Mouse (Mus musculus): Measurements from ENCODE around the gene Ube2e3. TPM values are rescaled to one million over a fixed set of nuclear protein-coding genes. Genes with fewer than 3 reads are reported as not detected.

Gene Ube2e3
- total RNA-seq, 2 experiments from 2014 or later, result 36.8 to 69.7 TPM

DNA sequence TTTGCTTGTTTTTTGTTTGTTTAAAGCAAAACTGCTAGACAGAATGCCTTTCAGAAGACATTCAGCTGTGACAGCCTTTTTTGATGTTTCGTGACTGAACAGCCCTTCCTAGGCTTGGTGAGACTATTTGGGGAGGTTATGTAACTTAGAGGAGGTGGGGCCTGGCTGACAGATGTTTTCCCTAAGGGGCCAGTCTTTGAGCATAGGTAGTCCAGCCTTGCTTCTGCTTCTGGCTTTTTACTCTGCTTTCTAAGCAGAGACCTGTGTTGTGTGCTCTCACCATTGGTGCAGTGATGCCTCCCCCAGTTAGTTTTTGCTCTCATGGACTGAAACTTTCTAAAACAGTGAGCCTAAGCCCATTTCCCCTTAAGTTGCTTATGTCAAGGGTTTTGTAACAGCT lies 14.1 kb downstream of the Ube2e3 start:
- ATAC-seq (replicated peaks; ENCODE audit: poor library complexity), result 0 out of 2 replicates have a peak, but pooled peaks have one; percentile 9

DNA sequence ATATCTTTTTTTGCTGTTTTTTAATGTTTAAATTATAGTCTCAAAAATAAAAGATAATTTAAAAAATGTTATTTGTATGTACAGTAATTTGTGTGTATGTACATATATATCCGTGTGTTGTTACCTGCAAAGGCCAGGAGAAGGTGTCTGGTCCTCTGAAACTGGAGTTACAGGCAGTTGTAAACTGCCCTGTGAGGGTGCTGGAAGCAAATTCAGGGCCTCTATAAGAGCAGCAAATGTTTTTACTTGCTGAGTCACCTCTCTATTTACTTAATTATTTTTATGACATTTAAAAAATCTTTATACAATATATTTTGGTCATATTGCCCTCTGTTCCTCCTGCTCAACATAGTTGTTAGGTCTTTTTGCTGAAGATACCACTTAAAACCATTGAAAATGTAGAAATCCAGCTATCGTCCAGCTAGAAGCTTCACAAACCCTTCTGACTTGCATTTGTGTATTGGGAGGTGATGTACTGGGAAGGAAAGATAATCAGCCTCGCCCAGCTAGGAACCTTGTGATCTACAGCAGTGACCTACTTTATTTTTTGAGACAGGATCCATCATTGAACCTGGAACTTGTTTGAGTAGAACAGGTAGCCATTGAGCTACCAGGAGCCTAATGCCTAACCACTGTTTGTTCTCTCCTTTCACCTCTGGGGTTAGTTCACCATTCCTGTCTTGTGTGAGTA lies 15.0 kb downstream of the Ube2e3 start:
- peak; percentile 64 for ATAC-seq (replicated peaks; ENCODE audit: poor library complexity)

DNA sequence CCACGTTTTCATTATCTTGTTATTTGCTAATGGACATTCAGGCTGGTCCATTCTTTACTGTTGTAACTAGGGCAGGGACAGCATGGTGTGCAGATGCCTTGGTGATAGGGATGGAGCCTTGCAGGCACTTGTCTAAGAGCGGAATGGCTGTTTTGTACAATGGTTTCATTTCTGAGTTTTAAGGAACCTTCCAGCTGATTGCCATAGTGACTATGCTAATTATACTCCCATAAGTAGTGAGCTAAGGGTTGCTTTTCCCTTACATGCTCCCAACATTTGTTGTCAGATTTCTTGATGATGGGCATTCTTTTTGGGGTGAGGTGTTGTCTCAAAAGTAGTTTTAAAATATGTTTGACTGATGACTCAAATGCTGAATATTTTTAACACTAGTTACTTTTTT lies 18.5 kb downstream of the Ube2e3 start:
- peak; percentile 29; the same call in 1 of the 2 replicates for ATAC-seq (replicated peaks; ENCODE audit: poor library complexity)

DNA sequence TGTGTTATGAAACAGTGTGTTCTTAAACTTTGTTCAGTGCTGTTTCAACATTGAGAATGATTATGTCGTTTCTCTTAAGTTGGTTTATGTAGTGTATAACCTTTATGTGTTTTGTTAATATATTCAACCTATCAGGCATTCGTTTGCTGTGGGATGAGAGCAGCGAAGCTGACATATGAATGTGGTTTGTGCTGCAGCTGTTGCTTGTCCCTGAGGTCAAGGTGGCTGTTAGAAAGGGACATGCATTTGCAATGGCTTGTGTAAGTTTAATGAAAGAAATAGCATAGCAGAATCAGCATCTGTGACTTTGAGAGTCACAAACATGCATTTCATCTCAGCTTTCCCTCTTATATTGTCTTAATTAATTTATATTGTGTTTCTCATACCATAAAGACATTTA lies 20.3 kb downstream of the Ube2e3 start:
- 0 out of 2 replicates have a peak, but pooled peaks have one; percentile 12 for ATAC-seq (replicated peaks; ENCODE audit: poor library complexity)

DNA sequence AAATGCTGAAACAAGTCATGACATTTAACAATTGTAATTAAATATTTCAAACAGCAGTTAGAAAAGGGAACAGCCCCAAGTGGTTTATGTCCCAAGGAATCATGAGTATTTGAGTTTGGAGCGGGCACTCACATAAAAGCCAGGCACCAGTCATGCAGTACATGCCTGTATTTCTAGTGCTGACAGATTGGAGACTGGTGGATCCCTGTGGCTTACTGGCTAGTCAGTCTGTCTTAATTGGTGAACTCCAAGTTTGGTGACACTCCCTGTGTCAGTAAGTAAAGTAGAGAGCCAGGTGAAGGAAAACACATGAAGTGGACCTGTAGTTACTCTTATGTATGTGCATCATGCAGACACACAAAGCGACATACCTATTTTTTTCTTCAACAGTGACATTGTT lies 27.3 kb downstream of the Ube2e3 start:
- no peak for ATAC-seq (replicated peaks; ENCODE audit: poor library complexity)

DNA sequence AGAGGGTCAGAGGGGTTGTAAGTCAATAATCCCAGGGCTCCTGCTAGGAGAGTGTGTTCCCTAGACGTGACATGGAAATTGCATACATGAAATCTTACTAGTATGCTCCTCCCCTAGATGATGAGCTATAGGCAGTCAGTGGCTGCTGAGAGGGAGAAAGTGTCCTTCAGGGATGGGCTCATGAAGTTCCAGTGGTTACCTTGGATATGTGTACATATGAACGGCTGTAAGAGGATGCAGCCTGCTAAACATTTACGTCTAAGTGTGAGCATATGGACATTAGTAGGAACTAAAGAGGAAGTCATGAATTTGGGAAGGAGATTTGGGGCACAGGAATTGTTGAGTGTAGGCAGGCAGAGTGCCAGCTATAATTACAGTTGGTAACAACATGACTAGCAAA lies 38.0 kb downstream of the Ube2e3 start:
- ATAC-seq (replicated peaks; ENCODE audit: poor library complexity), result peak; percentile 54

DNA sequence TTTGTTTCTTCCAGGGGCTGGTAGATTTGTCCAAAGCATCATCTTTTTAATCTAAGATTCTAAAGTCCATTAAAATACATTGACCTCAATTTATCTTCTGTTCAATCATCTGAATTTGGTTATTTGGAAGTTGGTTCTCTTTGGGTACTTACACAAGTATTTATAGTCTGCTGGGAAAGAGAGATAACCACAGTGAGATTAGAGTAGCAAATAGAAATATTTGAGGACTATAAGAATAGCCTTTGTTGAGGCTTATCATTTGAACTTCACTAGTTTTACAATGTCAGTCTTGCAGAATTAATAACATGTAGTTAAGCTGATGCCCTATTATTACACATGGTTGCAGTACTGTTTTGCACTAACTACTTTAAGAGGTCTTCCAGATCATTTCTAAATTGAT lies 43.6 kb downstream of the Ube2e3 start:
- ATAC-seq (replicated peaks; ENCODE audit: poor library complexity), result no peak

DNA sequence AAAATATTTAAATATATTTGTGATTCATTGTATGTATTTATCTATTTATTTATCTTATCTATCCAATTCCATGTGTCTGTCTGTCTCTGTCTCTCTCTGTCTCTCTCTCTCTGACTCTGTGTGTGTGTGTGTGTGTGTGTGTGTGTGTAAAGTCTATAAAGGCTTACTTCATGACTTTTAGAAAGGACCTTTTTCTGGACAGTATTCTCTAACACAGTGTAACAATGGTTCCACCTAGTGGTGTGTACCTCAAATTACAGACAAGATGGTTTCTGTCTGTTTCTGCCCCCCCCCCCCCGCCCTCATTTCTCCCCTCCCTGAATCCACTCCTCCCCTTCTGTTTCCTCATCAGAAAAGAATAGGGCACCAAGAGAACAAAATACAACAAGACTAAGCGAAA lies 46.9 kb downstream of the Ube2e3 start:
- peak; percentile 89 for ATAC-seq (replicated peaks; ENCODE audit: poor library complexity)

DNA sequence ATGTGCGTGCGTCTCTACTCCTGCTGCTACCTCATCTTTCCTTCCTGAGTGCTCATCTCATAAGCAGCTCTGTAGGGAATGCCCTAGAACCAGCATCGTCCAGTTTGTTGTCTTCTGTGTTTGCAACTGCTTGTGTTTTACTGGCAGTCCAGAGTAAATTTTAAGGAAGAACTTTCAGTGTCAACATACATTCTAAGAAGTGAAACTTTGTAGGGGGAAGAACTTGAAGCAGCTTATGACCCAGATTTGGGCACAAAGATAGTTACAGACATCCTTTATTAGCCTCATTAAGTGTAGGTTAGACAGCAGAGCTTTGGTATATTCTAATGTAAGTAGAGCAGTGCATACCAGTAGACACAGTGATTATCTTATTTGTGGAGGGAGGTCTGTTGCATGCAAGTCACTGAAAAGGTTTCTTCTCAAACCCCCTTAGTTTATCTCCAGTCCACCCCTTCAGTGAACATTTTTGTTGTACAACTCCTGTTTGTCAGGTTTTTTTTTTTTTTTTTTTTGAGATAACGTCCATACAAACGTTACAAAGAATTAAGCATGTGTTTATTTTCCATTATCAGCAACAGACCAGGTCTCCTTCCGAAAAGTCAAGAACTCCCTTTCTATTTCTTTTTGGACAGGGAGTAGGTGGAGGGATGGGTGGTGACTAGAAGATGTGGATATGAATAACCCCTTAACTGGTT lies 55.2 kb downstream of the Ube2e3 start:
- peak; percentile 78 for ATAC-seq (replicated peaks; ENCODE audit: poor library complexity)

DNA sequence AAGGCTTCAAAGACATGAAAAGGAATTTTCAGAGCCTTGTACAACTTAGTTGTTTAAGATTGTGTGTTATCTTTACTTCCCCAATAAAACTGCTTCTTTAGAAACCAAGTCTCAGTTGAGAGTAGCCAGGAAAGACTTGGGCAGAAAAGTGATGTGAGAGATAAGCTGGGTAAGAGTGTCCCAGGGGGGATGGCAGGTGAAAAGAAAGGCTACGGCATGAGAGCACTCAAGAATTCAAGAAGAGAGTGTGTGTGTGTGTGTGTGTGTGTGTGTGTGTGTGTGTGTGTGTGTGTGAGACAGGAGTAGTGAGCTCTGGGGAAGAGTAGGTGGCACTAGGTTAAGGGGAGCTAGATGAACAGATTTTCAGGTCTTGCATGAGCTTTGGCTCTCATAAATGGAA lies 57.9 kb downstream of the Ube2e3 start:
- no peak for ATAC-seq (replicated peaks; ENCODE audit: poor library complexity)

DNA sequence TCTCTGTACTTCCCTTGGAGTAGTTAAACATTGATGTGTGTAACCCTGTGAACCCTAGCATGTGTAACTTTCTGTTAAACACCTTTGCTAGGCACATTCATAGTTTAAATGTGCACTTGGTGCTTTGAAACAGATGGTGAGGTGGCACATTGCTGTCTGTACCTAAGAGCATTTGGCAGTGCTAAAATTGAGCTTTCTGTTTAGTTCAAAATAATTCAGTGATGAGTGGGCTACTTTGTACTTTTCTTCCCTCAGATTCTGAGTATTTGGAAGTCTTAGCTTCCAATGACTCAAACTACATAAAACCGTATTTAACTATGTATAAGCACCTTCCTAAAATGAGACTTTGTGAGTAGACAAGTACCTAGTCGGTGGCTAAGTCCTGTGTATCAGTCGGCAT lies 59.7 kb downstream of the Ube2e3 start:
- no peak for ATAC-seq (replicated peaks; ENCODE audit: poor library complexity)

DNA sequence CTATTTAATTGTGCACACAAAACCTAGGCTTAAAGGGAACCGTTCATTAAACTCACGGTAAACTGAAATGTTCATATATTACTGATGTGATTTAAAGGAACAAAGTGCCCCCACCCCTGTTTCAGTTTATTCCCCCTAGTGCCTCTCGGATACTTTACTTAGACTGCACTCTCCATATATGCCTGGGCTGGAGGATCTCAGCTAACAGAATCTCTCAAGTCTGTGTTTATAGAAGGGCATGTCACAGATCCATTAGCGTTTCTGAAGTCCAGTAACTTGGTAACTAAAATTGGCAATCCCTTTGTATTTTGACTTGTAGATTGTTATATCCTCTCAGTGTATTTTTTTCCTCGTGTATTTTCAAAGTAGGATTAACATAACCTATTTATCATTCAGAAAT lies 60.2 kb downstream of the Ube2e3 start:
- ATAC-seq (replicated peaks; ENCODE audit: poor library complexity), result no peak

DNA sequence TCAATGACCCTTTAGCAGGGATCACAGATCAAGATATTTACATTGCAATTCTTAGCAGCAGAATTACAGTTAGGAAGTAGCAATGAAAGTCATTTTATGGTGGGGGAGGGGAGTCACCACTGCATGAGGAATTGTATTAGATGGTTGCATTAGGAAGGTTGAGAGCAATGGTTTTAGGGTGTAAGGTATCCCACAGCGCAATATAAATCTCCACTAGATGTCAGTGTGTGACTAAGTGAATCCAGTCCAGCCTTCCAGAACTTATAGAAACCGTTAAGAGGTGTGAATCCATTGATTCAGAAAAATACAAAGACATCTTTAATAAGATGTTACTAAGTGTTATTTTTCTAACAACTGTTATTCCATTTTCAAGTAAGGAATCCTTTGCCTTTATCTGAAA lies 63.4 kb downstream of the Ube2e3 start:
- peak; percentile 92 for ATAC-seq (replicated peaks; ENCODE audit: poor library complexity)

DNA sequence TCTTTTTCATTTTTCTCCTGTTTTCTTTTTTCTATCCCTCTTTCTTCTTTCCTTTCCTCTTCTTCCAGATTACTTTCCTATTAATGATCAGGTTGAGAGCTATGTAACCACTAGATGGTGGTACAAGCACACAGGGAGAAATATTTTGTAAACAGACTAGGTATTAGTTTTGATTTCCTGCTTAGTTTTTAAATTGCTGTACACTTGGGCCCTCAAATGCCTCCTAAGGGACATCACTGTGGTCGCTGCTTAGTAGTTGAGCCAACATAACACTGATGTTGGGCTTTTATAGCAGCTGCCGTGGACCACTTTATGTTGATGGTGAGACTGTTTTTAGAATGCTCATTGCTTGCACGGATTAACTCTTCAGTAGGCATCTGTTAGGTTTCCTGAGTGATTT lies 91.5 kb downstream of the Ube2e3 start:
- ATAC-seq (replicated peaks; ENCODE audit: poor library complexity), result peak; percentile 75

DNA sequence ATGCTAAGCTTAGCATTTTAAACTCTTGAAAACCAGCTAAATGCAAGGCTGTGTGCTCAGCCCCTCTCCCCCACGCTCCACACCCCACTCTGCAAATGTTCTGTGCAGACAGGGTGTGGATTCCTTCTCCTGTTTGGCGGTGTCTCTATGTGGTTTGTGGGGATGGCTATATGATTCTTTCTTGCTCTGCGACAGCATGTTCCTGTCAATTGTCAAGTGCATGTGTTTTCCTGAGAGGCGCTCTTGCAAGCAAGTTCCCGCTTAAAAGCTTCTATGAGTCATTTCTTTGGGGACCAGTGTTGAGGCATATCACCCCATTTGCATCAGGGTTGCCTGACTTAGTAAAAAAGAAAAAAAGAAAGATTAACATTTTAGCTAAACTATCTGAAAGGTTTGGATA lies 92.4 kb downstream of the Ube2e3 start:
- ATAC-seq (replicated peaks; ENCODE audit: poor library complexity), result no peak

DNA sequence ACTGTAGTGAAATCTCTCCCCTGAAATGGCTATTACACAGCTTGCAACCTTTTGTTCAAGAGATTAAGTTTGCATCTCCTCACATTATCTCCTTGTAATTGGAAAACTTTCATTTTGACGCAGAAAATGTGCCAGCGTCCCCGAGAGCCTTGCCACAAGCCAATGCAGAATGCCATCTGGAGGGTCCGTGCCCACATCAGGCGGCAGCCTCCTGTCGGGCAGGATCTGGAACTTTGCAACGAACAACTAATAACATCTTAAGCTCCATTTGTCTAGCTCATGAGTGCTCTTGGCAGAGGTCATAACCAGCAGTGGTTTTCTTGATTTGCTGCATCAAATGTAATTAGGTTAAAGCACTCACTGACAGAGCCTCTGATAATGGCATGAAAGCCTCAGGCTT lies 93.1 kb downstream of the Ube2e3 start:
- ATAC-seq (replicated peaks; ENCODE audit: poor library complexity), result no peak

DNA sequence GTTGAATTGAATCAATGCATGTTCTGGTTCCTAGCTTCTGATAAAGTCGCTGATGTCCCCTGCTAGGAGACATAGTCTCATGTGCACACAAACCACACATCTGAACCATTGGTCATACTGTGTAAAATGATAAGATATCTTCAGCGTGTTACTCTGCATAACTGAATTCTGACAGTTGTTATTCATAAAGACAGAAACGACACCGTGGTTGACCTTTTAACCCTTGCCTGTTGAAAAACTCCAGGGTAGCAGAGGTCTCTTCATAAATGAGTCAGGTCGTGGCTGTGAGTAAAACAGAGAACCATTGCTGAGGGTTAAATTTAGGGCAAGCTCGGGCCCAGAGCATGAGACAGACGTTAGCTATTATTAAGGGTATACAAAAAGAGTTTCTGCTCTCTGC lies 93.7 kb downstream of the Ube2e3 start:
- ATAC-seq (replicated peaks; ENCODE audit: poor library complexity), result peak; percentile 69

DNA sequence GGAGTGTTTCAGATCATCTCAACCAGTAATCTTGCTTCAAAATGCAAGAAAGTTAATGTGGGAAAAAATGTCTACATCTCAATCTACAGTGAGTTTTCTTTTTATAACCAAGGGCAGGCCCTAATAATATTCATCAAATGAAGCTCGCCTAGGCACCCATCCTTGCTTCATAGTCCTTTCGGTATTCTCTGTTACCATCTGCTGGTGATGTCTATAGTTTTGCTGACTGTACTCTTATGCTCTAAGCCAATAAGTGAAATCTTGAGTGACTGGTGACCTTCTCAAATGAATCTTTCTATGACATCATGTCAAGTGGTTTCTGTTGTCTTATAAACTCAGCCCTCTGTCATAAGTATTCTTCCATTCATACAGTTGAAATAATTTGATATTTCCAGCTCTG lies 97.1 kb downstream of the Ube2e3 start:
- no peak for ATAC-seq (replicated peaks; ENCODE audit: poor library complexity)

DNA sequence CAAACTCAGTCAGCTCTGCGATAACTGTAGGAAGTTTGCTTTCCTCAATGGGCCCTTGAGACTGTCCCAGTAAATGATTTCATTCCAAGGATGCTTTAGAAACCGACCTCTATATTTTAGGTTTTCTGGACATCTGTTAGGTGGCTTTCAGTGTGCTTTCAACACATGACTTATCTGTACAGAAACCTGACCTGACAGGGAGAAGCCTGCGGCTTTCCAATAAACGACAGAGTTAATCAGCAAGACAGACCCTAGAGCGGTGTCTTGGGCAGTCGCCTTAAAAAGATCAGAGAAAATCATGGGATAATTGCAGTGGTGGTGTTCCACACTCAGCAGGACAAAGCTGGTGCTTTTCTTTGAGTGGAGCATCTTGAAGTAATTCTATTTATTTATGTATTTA lies 97.5 kb downstream of the Ube2e3 start:
- ATAC-seq (replicated peaks; ENCODE audit: poor library complexity), result no peak

DNA sequence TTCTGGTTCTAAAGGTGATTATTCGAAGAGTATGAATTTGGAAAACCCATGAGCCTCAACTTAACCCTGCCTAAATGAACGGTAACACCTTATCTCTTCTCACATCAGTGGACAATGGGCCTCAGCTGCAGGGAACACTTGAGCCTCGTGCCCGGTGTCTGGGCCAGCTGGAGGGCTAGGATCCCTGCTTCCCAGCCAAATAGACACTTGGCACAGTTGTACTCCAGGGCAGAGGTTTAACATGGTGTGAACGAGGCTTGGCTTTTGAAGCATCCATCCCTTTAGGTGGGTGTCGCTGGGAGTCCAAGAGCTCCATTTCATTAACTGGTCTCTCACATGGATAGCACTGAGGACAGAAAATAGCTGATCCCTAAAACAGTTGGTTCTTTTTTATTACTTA lies 102.2 kb downstream of the Ube2e3 start:
- no peak for ATAC-seq (replicated peaks; ENCODE audit: poor library complexity)

All from megakaryocyte progenitor cell, adult 5-6 weeks (primary cell).